Mouse (Mus musculus): ENCODE results near the gene Lgals1.

DNA sequence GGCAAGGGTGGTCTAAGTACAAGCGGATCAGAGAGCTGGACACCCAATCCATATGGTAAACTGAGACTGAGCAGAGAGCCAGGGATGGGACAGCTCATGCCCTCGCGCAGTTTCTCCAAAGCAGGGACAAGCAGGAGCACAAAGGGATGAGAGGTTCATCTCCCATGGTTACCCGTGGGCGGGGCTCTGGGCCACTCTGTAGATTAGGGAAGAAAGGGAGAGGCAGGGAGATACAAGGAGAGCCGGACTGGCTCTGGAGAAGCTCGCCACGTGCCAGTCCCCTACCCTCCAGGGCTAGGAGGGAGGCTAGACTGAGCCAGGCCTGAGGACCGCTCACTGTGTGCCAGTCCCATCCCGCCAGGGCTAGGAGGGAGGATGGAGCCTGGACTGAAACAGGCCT lies 10.8 kb downstream of the Lgals1 start:
- no peak for TF ChIP-seq EP300 (IDR thresholded peaks at IDR 0.05; ENCODE audit: low read depth)
- TF ChIP-seq CTCF (IDR thresholded peaks at IDR 0.05; ENCODE audit: low read depth): no peak
